Mouse (Mus musculus) hindbrain, embryonic 12.5 days (tissue): ENCODE results near the gene Vmn2r80. TPM values are rescaled to one million over a fixed set of nuclear protein-coding genes. Genes with fewer than 3 reads are reported as not detected.

ENCODE experiments used
- polyA plus RNA-seq: library from polyadenylated mRNA; unstranded; fragments of >200 nt; fragmentation: Nextera tagmentation; extraction: Ambion mirVana; gene quantifications from 2 replicates; pipeline ENCODE4 v1.2.1, GENCODE M21; 2016

The Vmn2r80 gene
- polyA plus RNA-seq, 1 experiment from 2014 or later, result not detected

Other genes with a start within 250 kb of the Vmn2r80 start
- not detected in 2 replicates for gene Olfr1354, start 235.6 kb upstream of the Vmn2r80 start, polyA plus RNA-seq
- gene Olfr8, start 198.1 kb upstream of the Vmn2r80 start, polyA plus RNA-seq, result not detected in 2 replicates
- gene Olfr1353, start 185.5 kb upstream of the Vmn2r80 start, polyA plus RNA-seq, result not detected in 2 replicates
- gene Olfr1352, start 167.7 kb upstream of the Vmn2r80 start, polyA plus RNA-seq, result not detected in 2 replicates
- not detected in 2 replicates for gene Olfr1351, start 136.3 kb upstream of the Vmn2r80 start, polyA plus RNA-seq
- 0.34 TPM in 1 of 2 replicates, not detected in the other for gene Olfr57, start 120.0 kb upstream of the Vmn2r80 start, polyA plus RNA-seq
- 53.3 and 56.2 TPM in 2 replicates for gene 2610008E11Rik, start 51.2 kb upstream of the Vmn2r80 start, polyA plus RNA-seq
- not detected in 2 replicates for gene Vmn2r81, start 98.9 kb downstream of the Vmn2r80 start, polyA plus RNA-seq
- not detected in 2 replicates for gene Vmn2r82, start 207.8 kb downstream of the Vmn2r80 start, polyA plus RNA-seq